Mouse (Mus musculus): Measurements from ENCODE around the gene Ryr3. TPM values are rescaled to one million over a fixed set of nuclear protein-coding genes. Genes with fewer than 3 reads are reported as not detected.

Ryr3 gene
- total RNA-seq, 2 experiments from 2014 or later = 2.1 to 3.5 TPM

DNA sequence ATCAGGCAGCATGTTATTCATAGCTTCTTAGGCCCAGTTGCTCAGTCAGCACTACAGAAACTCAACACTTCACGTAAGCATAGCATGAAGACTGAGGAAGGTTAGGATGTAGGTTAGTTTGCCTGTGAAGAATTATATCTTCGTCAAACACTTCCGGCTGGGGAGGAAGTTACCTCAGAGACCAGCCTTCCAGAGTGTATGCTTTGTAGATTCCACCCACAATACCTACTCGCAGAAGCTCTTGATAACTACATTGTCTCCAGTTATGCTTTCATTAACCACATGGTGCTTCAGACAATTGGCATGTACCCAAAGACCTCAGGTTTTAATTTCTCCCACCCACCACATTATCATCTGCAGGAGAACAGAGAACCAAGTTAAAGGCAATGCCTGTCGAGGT lies 535.1 kb downstream of the Ryr3 start:
- intact Hi-C loops (cut with DNase I) = no loop called here
- no peak for DNase-seq

DNA sequence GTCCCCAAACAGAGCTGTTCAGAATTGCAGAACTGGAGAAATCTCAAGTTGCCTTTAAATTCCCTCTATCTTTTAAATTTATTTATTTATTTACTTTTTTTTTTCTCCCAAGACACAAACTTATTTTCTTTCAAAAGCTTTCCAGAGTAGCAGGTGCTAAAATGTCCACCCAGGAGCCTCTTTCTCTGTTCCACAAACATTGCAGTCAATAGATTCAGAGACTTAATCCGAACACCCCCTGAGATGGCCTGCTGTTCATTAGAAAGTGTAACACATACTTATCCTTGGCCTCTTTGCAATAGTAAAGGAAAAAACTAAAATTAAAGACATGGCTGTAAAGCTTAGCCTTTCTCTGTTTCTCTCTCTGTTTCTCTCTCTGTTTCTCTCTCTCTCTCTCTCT lies 539.6 kb downstream of the Ryr3 start:
- no peak for DNase-seq
- intact Hi-C loops (cut with DNase I) = no loop called here

DNA sequence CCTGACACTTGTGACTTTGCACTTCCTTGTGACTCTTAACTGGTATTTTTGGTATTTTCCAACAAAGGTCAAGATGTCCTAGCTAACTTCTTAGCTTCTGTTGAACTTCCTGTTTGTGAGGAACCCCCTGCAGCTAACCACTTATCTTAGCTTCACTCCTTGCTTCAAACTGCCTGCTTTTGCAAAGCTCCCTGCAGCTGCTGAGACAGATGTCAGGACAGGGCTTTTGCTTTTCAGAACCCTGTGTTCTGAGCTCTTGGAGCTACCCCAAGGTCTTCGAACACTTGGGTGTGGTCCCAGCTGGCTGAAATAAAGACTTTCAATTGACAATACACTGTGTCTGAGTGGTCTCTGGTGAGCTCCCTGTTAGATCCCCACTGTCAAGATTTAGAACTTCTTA lies 540.2 kb downstream of the Ryr3 start:
- peak; percentile 26 to 27 for DNase-seq
- intact Hi-C loops (cut with DNase I) = no loop called here

DNA sequence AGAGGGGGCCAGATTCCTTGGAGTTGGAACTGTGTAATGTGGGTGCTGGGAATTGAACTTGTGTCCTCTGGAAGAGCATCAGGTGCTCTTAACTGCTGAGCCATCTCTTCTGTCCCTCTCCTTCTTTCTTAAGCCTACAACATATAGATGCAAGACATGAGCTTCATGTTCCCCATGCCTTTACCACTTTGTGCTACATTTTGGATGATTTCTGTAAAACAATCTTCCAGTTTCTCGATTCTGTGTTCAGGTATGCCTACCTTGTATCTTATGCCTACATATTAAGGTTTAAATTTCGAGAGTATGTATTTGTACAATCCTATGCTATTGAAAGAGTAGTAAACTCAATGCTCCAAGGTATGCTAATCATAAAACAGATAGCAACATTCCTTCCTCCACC lies 540.7 kb downstream of the Ryr3 start:
- DNase-seq = no peak
- intact Hi-C loops (cut with DNase I) = no loop called here

DNA sequence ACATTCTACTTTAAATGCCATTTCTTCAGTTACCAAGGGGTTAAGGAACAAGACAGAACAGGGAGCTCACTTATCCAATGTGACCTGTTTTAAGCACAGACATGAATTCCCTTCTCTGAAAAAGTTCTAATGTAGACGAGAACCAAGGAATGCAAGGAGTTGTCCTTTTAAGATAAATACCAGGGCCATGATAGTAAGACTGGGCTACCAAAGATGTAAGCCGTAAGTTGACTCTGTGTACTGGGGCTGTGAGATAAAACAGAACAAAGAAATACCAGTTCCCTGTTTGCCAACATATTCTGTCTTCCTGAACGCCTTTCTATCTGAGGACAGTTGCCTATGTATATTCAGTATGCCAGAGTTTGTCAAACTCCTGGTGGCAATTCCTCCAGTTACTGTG lies 547.4 kb downstream of the Ryr3 start:
- no peak for DNase-seq
- intact Hi-C loops (cut with DNase I) = no loop called here

DNA sequence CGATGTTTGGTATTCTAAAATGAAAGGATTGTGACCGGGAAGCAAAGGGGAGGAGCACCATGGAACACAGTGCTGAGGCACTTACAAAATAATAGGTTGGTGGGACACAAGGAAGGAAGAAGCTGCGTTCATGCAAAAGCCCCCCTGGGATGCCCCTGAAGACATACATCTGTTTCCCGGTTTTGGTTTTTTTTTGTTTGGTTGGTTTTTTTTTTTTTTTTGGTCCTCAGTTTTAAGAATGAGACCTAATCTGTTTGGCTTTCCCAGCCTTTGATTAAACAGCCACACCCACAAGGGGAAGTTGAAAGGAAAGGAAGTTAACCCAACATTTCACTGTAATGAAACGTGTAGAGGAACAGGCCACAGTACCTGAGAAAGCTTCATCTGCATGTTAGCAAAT lies 560.8 kb downstream of the Ryr3 start:
- intact Hi-C loops (cut with DNase I) = no loop called here
- DNase-seq = no peak

DNA sequence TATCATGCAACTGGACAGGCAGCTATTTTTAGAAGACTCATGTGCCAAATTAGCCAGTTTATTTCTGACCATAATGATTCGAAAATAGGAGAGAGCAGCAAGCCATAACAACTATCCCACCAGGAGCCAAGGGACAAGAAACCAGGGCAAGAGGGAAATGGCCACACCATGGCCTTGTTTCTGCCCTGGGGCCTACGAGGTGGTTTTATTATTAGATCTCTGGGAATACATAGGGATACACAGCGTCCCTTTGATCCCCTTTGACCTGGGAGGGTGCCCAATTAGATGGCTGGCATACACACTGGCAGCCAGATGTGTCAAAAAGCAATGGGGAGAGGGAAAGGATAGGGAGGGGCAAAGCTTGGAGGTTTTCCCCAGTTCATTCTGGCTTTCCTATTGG lies 563.1 kb downstream of the Ryr3 start:
- intact Hi-C loops (cut with DNase I) = no loop called here
- peak in 1 of 2 experiments; percentile 21 for DNase-seq

DNA sequence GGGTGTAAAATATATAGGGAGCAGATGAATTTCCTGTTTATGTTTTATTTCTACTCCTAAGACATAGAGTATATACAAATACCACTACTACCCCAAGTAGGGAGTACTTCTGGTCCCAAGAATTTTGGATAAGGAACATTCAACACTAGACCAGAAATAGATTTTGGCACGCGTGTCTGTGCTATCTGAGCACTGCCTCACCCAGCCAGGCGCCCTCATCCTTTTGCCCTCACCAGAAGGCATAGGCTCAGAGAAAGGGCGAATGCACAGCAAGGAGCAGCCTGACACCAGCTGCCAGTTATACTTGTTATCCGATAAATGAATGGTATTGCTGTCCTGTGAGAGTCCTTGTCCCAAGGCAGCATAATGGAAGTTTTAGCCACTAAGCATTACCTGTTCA lies 579.7 kb downstream of the Ryr3 start:
- peak; percentile 77 to 80 for DNase-seq
- intact Hi-C loops (cut with DNase I) = no loop called here

DNA sequence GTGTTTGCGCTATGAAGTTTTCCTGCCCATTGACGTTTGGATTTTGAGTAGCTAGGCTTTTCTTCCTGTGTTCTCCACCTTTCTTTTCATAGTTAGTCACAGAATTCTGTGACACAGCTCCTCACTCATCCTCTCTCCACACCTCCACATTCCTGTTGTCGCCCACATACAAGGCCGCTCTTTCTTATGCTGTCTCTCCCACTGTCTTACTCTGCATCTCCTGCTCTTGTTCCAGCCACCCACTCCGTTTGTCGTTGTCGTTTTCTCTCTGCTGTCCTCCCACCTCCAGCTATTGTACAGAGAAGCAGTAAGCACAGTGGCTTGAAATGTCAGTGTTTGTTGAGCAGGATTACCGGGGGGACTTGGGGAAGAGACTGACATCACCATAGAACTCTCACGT lies 584.4 kb downstream of the Ryr3 start:
- DNase-seq = no peak
- intact Hi-C loops (cut with DNase I) = no loop called here

DNA sequence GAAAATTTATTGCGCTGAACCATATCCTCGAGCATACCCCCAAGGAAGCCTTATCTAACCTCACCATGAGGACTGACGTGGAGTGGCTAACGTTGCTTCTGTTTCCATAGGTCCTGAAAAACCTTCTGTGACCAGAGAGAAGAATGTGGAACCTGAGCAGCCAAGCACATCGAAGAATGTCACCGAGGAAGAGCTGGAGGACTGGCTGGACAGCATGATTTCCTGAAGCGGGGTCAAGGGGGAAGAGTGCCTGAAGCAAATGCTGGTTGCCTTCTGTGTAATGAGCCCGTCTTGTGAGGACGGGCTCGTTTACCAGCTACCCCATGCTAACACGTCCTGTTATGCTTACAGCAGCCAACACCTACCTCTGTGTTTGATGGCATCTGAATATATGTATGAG lies 586.2 kb downstream of the Ryr3 start:
- no peak for DNase-seq
- intact Hi-C loops (cut with DNase I) = no loop called here

DNA sequence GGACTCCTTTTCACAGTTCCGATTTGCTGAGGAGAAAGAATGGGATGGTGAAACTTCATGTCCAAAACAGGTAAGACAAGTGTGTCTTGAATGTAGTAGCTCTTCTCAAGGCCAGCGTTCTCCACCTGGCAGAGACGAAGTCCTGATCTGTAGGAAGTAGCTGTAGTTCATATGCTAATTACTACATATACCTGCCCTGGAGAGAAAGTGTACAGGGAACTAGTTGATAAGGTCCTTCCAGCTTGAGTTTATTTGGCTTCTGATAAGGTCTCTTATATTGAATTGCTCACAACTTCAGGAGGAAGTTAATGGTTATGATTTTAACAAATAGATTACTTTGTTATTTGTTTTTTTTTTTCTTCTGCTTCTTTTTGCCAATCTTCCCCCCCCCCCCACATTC lies 591.7 kb downstream of the Ryr3 start:
- no peak for DNase-seq
- intact Hi-C loops (cut with DNase I) = no loop called here

DNA sequence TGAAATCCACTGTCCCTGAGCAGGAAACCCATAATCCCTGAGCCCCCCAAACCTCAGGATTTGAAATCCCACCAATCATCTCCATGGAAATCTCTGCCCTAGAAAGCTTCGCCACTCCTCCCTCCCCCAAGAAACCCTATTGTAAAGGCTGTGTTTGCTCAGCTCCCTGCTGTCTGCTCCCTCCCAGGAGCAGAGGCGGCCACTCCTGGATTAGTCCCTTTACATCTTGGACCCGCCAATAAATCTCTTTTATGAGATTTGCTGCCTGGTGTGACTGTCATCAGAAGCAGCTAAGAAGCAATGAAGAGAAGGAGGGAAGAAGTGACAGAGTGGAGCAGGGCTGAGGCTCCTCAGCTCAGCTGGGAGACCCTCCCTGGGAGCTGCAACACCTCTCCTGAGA lies 599.7 kb downstream of the Ryr3 start:
- no peak for DNase-seq
- intact Hi-C loops (cut with DNase I) = no loop called here

DNA sequence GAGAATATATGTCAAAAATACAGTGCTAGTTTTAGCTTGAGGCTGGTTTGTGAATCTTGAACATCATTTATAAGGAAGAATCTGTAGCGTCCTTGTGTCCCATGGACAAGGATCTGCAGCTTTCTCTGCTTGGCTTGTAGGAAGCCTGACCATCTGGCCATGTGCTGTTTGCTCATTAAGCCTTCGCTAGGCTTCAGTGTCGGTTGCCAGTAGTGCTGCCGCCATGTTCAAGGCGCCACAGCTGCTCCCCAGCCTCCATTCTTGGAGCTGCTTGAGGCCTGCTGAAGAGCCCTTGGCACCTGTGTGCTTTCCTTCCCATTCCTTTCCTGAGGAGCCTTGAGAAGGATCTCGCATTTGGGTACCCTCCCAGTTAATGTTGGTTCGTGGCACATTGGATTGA lies 602.5 kb downstream of the Ryr3 start:
- DNase-seq = no peak
- intact Hi-C loops (cut with DNase I) = no loop called here

DNA sequence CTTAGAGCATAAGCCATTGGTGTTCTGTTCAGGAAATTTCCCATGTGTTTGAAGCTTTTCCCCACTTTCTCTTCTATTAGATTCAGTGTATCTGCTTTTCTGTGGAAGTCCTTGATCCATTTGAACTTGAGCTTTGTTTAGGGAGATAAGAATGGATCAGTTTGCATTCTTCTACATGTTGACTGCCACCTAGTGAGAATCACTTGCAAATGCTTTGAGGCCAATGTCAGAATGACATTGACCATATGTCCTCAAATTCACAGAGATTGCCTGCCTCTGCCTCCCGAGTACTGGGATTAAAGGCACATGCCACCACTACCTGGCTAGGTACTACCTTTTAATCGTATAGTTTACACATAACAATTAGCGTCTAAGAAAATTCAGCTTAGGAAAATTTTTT lies 604.3 kb downstream of the Ryr3 start:
- no peak for DNase-seq
- intact Hi-C loops (cut with DNase I) = loop anchor here (1.0 kb wide), 1 partner anchor 111 kb away; no protein-coding TSS in a partner anchor

DNA sequence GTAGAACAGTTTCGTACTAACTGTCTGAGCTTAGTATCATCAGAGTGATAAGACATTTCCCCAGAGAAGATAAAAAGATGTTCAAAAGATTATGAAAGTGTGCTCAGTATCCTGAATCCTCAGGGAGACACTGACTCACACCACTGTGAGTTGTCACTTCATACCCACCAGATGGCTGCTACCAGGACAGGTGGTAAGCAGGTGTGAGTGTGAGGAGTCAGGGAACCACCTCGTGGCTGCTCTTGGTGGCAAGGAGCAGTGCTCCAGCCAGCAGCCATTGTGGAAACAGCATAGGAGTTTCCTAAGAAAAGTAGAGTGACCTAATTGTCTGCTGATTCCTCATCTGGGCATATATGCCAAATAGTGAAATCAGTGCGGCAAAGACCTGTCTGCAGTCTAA lies 610.4 kb downstream of the Ryr3 start:
- intact Hi-C loops (cut with DNase I) = no loop called here
- no peak for DNase-seq

DNA sequence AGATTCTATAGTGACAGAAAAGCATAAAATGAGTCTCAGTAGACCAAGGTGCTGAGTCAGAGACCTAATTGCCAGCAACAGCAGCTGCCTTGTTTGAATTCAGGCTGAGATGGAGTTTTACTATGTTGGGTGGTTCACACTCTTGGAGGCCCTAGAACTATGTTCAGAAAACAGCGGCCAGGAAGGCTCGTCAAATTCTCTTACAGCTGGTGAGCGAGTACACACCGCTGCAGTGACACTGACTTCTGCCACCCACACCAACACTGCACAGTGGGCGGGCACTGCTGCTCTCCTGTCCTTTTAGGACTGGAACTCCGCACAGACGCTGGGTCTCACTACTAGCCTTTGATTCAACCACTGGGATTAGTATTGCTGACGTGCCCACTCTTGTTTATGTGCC lies 614.4 kb downstream of the Ryr3 start:
- intact Hi-C loops (cut with DNase I) = no loop called here
- no peak for DNase-seq

DNA sequence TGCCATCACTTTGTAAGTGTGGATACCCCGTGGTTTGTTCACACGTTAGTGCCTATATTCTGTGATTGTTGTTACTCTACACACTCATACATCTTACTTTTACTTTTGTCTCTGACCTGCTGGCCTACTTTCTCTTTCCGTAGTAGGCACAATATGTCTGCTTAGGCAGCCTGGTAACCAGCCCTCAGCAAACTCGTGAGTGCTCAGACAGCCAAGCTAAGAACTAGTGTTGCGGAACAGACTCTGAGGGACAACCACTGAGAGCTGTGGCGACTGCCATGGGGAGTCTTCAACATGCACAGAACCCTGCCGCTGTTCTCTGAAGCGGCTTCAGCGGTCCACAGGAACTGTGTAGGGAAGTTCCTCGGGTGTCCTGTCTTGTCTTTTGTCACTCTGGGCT lies 616.7 kb downstream of the Ryr3 start:
- DNase-seq = no peak
- intact Hi-C loops (cut with DNase I) = no loop called here

DNA sequence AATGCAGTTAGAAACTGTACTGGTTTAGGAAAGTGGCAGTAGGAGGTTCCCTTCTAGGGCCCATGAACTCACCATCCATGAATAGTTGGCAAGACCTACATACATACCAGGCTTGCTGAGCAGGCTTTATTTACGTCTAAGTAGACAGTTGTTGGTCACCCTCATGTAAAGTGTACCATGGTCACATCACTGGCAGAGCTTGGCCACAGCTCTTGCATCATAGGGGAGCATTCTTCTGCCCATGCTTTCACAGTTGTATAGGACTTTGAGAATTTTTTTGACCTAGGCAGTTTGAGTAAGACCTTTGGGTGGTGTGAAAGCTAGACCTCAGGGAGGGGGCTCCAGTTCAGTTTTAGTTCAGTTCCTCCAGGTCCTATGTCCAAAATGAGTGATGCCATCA lies 619.8 kb downstream of the Ryr3 start:
- intact Hi-C loops (cut with DNase I) = no loop called here
- DNase-seq = no peak

DNA sequence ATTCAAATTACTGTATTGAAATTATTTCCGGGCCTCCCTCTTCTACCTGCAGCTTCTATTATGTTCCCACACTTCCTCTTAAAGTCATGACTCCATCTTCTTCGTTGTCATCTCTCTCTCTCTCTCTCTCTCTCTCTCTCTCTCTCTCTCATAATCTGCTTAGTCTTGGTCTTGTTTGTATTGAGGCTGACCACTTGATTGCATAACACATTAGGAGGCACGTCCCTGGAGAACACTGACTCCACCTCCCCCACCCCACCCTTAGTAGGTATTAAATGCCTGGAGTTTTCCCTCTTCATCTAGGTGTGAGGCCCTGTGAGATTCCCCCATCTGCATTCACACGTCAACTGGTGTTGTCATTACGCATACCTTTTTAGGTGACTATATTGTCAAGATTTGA lies 620.5 kb downstream of the Ryr3 start:
- intact Hi-C loops (cut with DNase I) = no loop called here
- no peak for DNase-seq

DNA sequence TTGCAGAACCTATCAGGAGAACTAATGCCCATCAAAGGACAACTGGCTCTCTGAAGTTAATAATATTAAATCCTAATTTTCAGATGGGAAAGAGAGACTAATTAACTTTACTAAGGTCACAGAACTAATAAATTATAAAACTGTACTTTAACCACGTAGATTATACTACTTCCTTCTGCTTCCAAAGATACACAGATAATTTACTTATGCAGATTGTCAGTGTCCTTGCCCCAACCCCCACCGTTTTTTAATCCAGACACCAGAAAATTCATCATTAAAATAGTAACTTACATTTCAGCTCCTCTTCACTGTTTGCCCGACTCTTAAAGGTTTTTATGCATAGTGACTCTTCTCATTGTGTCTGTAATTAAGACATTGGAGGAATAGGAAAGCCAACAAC lies 621.1 kb downstream of the Ryr3 start:
- intact Hi-C loops (cut with DNase I) = no loop called here

DNA sequence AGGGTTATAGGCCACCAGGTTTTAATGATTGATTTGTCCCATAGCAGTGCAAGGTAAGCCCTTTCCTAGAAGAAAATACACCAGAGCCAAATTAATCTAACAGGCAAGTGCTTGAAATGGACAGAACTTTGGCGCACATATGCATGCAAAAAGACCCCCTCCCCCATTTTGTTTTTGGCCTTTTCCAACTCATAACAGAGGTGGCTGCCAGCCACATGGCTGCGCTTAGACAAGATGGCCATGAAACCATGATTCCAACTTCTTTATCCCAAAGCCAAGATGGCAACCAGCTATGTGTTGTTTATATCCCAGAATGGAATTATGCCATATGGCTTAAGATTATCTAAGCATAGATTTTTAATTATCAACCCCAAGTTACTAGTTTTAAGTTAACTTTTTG lies 623.1 kb downstream of the Ryr3 start:
- intact Hi-C loops (cut with DNase I) = no loop called here
- no peak for DNase-seq

More for the DNA sequence above, 621.1 kb downstream of the Ryr3 start:
- DNase-seq = no peak

DNA sequence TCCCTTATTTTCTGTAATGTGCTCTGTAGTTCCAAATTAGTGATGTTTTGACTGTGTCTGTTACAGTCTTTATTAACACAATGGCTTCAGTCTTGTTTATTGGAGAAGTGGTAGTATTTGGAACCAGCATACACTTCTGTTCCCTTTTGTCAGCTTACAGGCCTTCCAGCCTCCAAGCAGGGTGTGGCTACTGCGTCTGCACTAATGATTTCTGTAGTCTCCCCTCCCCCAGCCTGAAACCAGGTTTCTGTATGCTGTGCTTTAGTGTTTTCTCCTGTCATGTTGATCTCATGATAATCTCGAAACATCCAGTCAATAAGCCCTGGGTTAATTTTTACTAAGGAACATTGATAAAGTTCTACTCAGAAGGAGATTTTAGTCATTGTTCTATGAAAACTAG lies 623.6 kb downstream of the Ryr3 start:
- intact Hi-C loops (cut with DNase I) = no loop called here
- no peak for DNase-seq

DNA sequence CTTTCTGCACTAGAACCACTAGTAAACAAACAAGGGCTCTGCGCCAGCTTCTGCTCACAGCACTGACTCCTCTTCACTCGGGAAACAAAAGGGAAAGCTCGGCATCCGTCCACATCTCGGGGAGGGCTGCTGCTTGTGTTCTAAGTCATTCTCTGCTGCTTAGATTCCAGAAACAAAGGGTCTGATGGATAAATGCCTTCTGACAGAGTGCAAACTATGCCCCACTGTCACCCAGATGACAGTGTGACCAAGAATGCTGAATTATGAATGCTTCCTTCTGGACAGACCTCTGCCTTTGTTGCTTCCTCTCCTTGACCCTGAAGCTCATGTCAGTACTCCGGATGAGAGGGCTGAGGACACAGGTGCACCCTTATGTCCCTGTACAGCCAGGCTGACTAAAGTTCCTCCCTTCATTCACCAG lies 625.4 kb downstream of the Ryr3 start:
- DNase-seq = no peak
- intact Hi-C loops (cut with DNase I) = no loop called here

DNA sequence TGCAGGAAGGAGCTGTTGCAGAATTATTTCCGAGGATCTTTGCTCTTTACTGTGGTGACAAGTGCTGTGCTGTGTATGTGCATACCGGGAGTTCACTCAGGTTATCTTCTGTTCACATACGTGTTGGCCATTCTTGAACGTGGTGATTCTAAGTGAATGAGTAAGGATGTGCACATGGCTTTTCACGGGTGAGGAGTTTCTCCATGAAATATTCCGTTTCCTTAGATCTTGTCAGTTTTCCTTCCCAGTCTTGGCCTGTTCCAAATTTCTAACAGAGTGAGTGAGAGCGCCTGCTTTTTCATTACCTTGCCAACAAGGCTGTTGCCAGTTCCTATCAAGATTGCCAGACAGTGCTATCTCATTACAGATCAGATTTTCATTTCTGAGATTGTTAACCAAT lies 625.9 kb downstream of the Ryr3 start:
- no peak for DNase-seq
- intact Hi-C loops (cut with DNase I) = no loop called here
